Mouse (Mus musculus) kidney, adult 2 months (tissue): Measurements from ENCODE around the gene Ctdsp1.

Experiments used
- CTCF ChIP-seq: fragments of 200-500 bp; conservative IDR thresholded peaks from 2 replicates; pipeline ENCODE4 v1.5.1; 2011; ENCODE audit warnings: low read depth, mild to moderate bottlenecking, control low read depth, low read length, moderate library complexity, mixed read lengths; ENCODE audit not compliant: insufficient read depth, insufficient read length
- POLR2A ChIP-seq: fragments of 200-500 bp; IDR thresholded peaks from one replicate; pipeline ENCODE4 v1.6.1; 2011; ENCODE audit warnings: low read depth, low read length, control low read depth

- TF ChIP-seq POLR2A (no peak), CTCF (no peak)
These were observed 46.6 kb downstream of the Ctdsp1 start for GRCm38 (mm10) chr1:74437702-74438427.
